Mouse (Mus musculus): ENCODE measurements around the gene 4931414P19Rik. TPM values are rescaled to one million over a fixed set of nuclear protein-coding genes. Genes with fewer than 3 reads are reported as not detected.
A peak's percentile ranks its signal among the peaks of the same experiment; 100 is the strongest.

4931414P19Rik gene
- polyA plus RNA-seq, 1 experiment from 2014 or later, result 8.3 TPM

GRCm38 (mm10) chr14:54603686-54604085 is 2.1 kb downstream of the 4931414P19Rik start:
- WGBS, result 84% methylated on average over 8 of the region's 8 CpGs
- peak overlapping the region; percentile 45 for H3K4me2 ChIP-seq (replicated peaks; ENCODE audit: low read depth, low read length)
- H3K4me1 ChIP-seq (ENCODE audit: control insufficient read depth, insufficient read depth, low read length), result peaks cover 18% of the 10 kb centered on the region; the same call in 1 of the 2 replicates
- no peaks in the 10 kb centered on the region; the same call in 1 of the 2 replicates for H3K36me3 ChIP-seq (ENCODE audit: control insufficient read depth, insufficient read depth, low read length)
- H3K9ac ChIP-seq (replicated peaks; ENCODE audit: low read depth, low read length), result no peak overlapping the region
- H3K4me3 ChIP-seq (ENCODE audit: low read depth, low read length), result peak overlapping the region; percentile 52
- no peak for ATAC-seq (ENCODE audit: insufficient number of reproducible peaks, insufficient read depth, low FRiP score, low read depth)
- H3K27me3 ChIP-seq (ENCODE audit: control insufficient read depth, insufficient read depth, low read length), result no peaks in the 10 kb centered on the region
- H3K27ac ChIP-seq (ENCODE audit: low read length), result peak overlapping the region; percentile 76
- H3K9me3 ChIP-seq (ENCODE audit: control insufficient read depth, low read depth, low read length), result no peaks in the 10 kb centered on the region

DNA sequence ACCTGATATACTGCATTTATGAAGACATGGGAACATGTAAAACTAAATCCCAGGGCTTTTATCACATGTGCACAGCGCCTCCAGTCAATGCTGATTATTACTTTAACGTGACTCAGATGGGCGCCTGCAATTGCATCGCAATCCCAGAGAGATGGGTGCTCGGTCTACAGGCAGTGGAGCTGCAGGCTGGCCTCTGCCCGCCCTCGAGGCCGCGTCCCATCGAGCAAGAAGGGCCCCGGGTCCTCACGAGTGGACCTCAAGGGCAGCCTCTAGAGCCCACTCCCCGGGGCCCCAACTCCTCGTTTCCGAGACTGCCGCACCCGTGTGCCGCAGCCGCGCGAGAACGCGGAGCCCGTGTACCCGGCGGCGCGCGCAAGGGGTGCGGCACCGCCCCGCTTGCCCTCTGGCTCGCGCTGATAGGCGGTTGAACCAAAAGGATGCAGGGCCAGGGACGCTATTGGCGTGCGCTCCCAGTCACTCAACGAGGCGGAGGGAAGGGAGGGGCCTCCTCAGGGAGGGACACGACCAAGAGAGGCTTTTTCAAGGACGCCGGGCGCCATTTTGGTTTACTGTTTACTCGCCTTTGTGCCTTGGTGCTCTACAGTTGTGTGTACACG is 2.6 kb downstream of the 4931414P19Rik start:
- WGBS, result under 1% methylated on average over 46 of the region's 46 CpGs
- Histone ChIP-seq H3K27me3 (ENCODE audit: control insufficient read depth, insufficient read depth, low read length) (no peaks in the 10 kb centered on the region), H3K27ac (ENCODE audit: low read length) (peak overlapping the region; percentile 89), H3K4me1 (ENCODE audit: control insufficient read depth, insufficient read depth, low read length) (peaks cover 18% of the 10 kb centered on the region; the same call in 1 of the 2 replicates), H3K9me3 (ENCODE audit: control insufficient read depth, low read depth, low read length) (no peaks in the 10 kb centered on the region), H3K36me3 (ENCODE audit: control insufficient read depth, insufficient read depth, low read length) (no peaks in the 10 kb centered on the region; the same call in 1 of the 2 replicates), H3K4me3 (ENCODE audit: low read depth, low read length) (peak overlapping the region; percentile 52), H3K4me2 (replicated peaks; ENCODE audit: low read depth, low read length) (peak overlapping the region; percentile 45), H3K9ac (replicated peaks; ENCODE audit: low read depth, low read length) (peak overlapping the region; percentile 47; the same call in 1 of the 2 replicates)
- peak; percentile 99 for ATAC-seq (ENCODE audit: insufficient number of reproducible peaks, insufficient read depth, low FRiP score, low read depth)

DNA sequence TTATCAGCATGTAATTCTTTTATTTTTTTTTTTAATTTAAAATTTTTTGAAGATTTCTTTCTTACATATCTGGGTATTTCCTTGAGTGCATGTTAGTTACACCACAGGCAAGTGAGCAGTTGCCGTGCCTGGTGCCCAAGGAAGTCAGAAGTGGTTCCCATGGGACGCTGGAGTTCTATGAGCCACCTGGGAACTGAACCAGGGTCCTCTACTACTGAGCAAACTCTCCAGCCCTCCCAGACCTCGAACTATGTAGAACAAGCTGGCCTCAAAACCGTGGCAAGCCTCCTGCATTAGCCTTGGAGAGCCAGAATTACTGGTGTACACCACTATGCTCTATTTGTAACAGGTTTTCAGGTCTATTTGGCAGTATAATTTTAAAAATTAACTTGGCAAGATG is 3.2 kb downstream of the 4931414P19Rik start:
- H3K4me3 ChIP-seq (ENCODE audit: low read depth, low read length), result peak overlapping the region; percentile 52
- H3K36me3 ChIP-seq (ENCODE audit: control insufficient read depth, insufficient read depth, low read length), result no peaks in the 10 kb centered on the region; the same call in 1 of the 2 replicates
- H3K27ac ChIP-seq (ENCODE audit: low read length), result peak overlapping the region; percentile 89
- no peaks in the 10 kb centered on the region for H3K9me3 ChIP-seq (ENCODE audit: control insufficient read depth, low read depth, low read length)
- H3K4me1 ChIP-seq (ENCODE audit: control insufficient read depth, insufficient read depth, low read length), result peaks cover 18% of the 10 kb centered on the region; the same call in 1 of the 2 replicates
- H3K9ac ChIP-seq (replicated peaks; ENCODE audit: low read depth, low read length), result no peak overlapping the region
- no peak for ATAC-seq (ENCODE audit: insufficient number of reproducible peaks, insufficient read depth, low FRiP score, low read depth)
- peak overlapping the region; percentile 45 for H3K4me2 ChIP-seq (replicated peaks; ENCODE audit: low read depth, low read length)
- no peaks in the 10 kb centered on the region for H3K27me3 ChIP-seq (ENCODE audit: control insufficient read depth, insufficient read depth, low read length)
- WGBS, result 36% methylated on average over 4 of the region's 4 CpGs

DNA sequence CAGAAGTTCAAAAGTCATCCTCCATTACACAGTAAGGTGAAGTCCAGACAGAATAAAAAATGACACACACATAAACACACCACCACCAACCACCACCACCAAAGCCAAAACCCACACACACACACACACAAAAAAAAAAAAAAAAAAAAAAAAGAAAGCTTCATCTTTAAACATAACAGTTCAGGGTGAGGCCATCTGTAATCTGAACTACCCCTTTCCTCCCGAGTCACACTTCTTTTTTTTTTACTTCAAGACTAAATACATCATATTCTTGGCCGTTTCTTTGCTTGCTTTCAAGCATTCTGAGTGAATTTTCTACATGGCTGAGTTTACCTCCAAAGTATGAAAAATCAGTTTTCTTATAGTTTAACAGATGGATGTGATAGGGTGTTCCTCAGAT is 4.2 kb downstream of the 4931414P19Rik start:
- no peak overlapping the region for H3K9ac ChIP-seq (replicated peaks; ENCODE audit: low read depth, low read length)
- no peak overlapping the region for H3K27ac ChIP-seq (ENCODE audit: low read length)
- H3K9me3 ChIP-seq (ENCODE audit: control insufficient read depth, low read depth, low read length), result no peaks in the 10 kb centered on the region
- no peaks in the 10 kb centered on the region for H3K27me3 ChIP-seq (ENCODE audit: control insufficient read depth, insufficient read depth, low read length)
- peaks cover 15% of the 10 kb centered on the region; the same call in 1 of the 2 replicates for H3K4me1 ChIP-seq (ENCODE audit: control insufficient read depth, insufficient read depth, low read length)
- H3K4me2 ChIP-seq (replicated peaks; ENCODE audit: low read depth, low read length), result no peak overlapping the region
- no peak overlapping the region for H3K4me3 ChIP-seq (ENCODE audit: low read depth, low read length)
- ATAC-seq (ENCODE audit: insufficient number of reproducible peaks, insufficient read depth, low FRiP score, low read depth), result no peak
- WGBS, result 43% methylated on average over 2 of the region's 2 CpGs
- H3K36me3 ChIP-seq (ENCODE audit: control insufficient read depth, insufficient read depth, low read length), result no peaks in the 10 kb centered on the region; the same call in 1 of the 2 replicates

DNA sequence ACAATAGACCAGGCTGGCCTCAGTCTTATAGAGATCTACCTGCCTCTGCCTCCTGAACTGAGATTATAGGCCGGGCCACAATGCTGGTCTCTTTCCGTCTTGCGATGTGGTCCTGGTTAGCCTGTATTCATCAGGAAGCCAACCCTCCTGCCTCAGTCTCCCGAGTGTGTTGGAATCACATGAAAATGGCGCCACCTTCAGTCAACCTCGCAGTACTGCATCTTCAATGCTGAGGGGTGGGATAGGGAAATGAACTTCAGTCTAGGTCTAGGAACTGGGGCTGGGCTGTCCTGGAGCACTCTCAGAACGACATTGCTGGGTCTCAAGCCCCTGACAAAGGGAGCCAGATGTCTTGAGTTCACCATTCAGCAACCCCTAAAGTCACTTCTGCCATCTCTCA is 8.7 kb downstream of the 4931414P19Rik start:
- Histone ChIP-seq H3K27me3 (ENCODE audit: control insufficient read depth, insufficient read depth, low read length) (no peaks in the 10 kb centered on the region), H3K4me1 (ENCODE audit: control insufficient read depth, insufficient read depth, low read length) (no peaks in the 10 kb centered on the region), H3K4me2 (replicated peaks; ENCODE audit: low read depth, low read length) (no peak overlapping the region), H3K27ac (ENCODE audit: low read length) (no peak overlapping the region), H3K4me3 (ENCODE audit: low read depth, low read length) (no peak overlapping the region), H3K36me3 (ENCODE audit: control insufficient read depth, insufficient read depth, low read length) (peaks cover 5% of the 10 kb centered on the region; the same call in 1 of the 2 replicates), H3K9me3 (ENCODE audit: control insufficient read depth, low read depth, low read length) (no peaks in the 10 kb centered on the region), H3K9ac (replicated peaks; ENCODE audit: low read depth, low read length) (no peak overlapping the region)
- ATAC-seq (ENCODE audit: insufficient number of reproducible peaks, insufficient read depth, low FRiP score, low read depth), result no peak
- WGBS, result 75% methylated on average over 7 of the region's 7 CpGs

- H3K4me3 ChIP-seq (ENCODE audit: low read depth, low read length), result no peak overlapping the region
- H3K36me3 ChIP-seq (ENCODE audit: control insufficient read depth, insufficient read depth, low read length), result peaks cover 5% of the 10 kb centered on the region; the same call in 1 of the 2 replicates
- H3K4me2 ChIP-seq (replicated peaks; ENCODE audit: low read depth, low read length), result no peak overlapping the region
- no peaks in the 10 kb centered on the region for H3K4me1 ChIP-seq (ENCODE audit: control insufficient read depth, insufficient read depth, low read length)
- ATAC-seq (ENCODE audit: insufficient number of reproducible peaks, insufficient read depth, low FRiP score, low read depth), result no peak
- H3K27me3 ChIP-seq (ENCODE audit: control insufficient read depth, insufficient read depth, low read length), result no peaks in the 10 kb centered on the region
- H3K9ac ChIP-seq (replicated peaks; ENCODE audit: low read depth, low read length), result no peak overlapping the region
- H3K9me3 ChIP-seq (ENCODE audit: control insufficient read depth, low read depth, low read length), result no peaks in the 10 kb centered on the region
- 63% methylated on average over 28 of the region's 28 CpGs for WGBS
- H3K27ac ChIP-seq (ENCODE audit: low read length), result no peak overlapping the region
These were observed 11.0 kb downstream of the 4931414P19Rik start for GRCm38 (mm10) chr14:54594631-54595414.

DNA sequence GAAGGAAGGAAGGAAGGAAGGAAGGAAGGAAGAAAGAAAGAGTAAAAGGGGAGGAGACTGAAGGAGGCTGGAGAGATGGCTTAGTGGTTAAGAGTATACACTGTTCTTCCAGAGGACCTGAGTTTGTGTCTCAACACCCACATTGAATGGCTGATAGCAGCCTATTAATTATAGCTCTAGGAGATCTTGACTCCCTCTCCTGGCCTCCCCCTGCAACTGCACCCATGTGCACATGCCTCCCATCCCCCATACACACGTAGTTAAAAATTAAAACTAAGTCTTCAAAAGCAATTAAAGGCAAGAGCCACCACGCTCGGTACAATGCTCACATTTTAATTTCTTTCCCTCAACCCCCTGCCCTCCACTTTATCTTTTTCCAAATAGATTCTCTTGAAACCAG is 11.7 kb downstream of the 4931414P19Rik start:
- H3K27me3 ChIP-seq (ENCODE audit: control insufficient read depth, insufficient read depth, low read length), result no peaks in the 10 kb centered on the region
- no peak overlapping the region for H3K4me2 ChIP-seq (replicated peaks; ENCODE audit: low read depth, low read length)
- no peak for ATAC-seq (ENCODE audit: insufficient number of reproducible peaks, insufficient read depth, low FRiP score, low read depth)
- no peak overlapping the region for H3K9ac ChIP-seq (replicated peaks; ENCODE audit: low read depth, low read length)
- 95% methylated on average over 3 of the region's 3 CpGs for WGBS
- H3K4me1 ChIP-seq (ENCODE audit: control insufficient read depth, insufficient read depth, low read length), result no peaks in the 10 kb centered on the region
- peaks cover 5% of the 10 kb centered on the region; the same call in 1 of the 2 replicates for H3K36me3 ChIP-seq (ENCODE audit: control insufficient read depth, insufficient read depth, low read length)
- H3K9me3 ChIP-seq (ENCODE audit: control insufficient read depth, low read depth, low read length), result no peaks in the 10 kb centered on the region
- H3K4me3 ChIP-seq (ENCODE audit: low read depth, low read length), result no peak overlapping the region
- H3K27ac ChIP-seq (ENCODE audit: low read length), result no peak overlapping the region

DNA sequence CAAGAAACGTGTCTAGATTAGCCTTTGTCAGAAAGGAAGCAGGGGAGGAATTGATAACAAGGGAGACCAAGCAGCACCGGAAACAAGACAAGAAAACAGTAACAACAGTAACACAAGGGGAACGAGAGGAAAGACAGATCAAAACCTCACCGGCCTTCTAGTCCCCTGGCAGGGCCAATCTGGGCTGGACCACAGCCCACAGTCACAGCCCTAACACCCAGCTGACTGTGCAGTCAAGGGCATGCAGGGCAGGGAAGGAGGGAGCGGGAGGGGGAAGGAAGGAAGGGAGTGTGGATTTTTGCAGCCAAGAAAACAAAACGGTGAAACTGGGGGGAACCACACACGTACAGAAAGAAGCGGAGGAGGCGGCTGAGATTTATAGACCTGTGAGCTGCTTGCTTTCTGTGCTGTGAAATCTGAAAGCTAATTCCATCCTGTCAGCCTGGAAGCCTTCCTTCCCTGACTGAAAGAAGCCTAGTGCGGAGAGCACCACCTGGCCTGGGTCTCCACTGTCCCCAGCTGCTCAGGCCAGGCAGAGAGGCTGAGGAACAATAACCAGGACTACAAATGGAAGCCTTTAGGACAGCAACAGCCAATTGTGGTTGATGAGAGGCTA is 13.4 kb downstream of the 4931414P19Rik start:
- Histone ChIP-seq H3K4me2 (replicated peaks; ENCODE audit: low read depth, low read length) (no peak overlapping the region), H3K4me3 (ENCODE audit: low read depth, low read length) (no peak overlapping the region), H3K36me3 (ENCODE audit: control insufficient read depth, insufficient read depth, low read length) (peaks cover 5% of the 10 kb centered on the region; the same call in 1 of the 2 replicates), H3K4me1 (ENCODE audit: control insufficient read depth, insufficient read depth, low read length) (no peaks in the 10 kb centered on the region), H3K9me3 (ENCODE audit: control insufficient read depth, low read depth, low read length) (no peaks in the 10 kb centered on the region), H3K27ac (ENCODE audit: low read length) (peak overlapping the region; percentile 23; the same call in 1 of the 2 replicates), H3K9ac (replicated peaks; ENCODE audit: low read depth, low read length) (no peak overlapping the region), H3K27me3 (ENCODE audit: control insufficient read depth, insufficient read depth, low read length) (no peaks in the 10 kb centered on the region)
- peak; percentile 28; the same call in 1 of the 2 replicates for ATAC-seq (ENCODE audit: insufficient number of reproducible peaks, insufficient read depth, low FRiP score, low read depth)
- WGBS, result 40% methylated on average over 10 of the region's 10 CpGs
